Mouse (Mus musculus) thymus, postnatal 14 days (tissue): ENCODE measurements around the gene Ms4a10.

ENCODE experiments used
- DNase-seq: peaks from one replicate; pipeline ENCODE4 v3.0.0; 2021

Ms4a10 gene

DNA sequence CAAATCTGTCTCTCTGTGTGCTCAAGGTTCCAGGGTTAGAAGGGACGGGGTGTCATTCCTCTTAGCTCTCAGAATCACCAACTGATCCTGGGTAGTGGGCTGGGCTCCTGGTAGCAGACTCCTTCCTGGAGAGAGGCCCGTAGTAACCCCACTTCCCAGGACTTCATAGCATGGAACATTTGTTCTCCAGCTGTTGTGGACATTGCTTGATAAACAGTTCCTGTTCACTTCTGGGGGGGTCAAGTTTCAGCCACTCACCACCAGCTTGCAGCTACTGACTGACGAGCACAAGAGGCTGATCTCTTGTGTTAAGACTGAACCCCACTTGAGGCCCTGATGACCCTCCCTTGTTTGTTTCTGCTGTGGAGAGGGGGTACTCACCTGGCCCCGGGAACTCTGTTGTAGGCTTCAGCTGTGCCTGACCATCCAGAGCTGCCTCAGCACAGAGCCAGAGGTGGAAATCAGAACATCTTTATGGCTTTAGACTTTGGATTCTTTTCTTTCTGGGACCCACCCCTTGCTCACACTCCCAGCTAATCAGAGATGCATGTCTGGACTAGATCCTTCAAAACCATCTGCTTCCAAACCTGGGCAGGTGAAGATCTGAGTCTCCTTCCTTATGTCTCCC, at the start of gene Ms4a10:
Gene Ms4a10 (minus strand): TSS at position 433 of the 628 bp plus-strand sequence.
- DNase-seq, result no peak

- DNase-seq, result no peak
Observed at GRCm38 (mm10) chr19:11022382-11022781, 47.9 kb upstream of the Ms4a10 start.

- no peak for DNase-seq
Observed at GRCm38 (mm10) chr19:11017891-11018290, 43.4 kb upstream of the Ms4a10 start, which contains the start of gene Ms4a18. Gene Ms4a18 (minus strand): TSS chr19:11018031.

DNA sequence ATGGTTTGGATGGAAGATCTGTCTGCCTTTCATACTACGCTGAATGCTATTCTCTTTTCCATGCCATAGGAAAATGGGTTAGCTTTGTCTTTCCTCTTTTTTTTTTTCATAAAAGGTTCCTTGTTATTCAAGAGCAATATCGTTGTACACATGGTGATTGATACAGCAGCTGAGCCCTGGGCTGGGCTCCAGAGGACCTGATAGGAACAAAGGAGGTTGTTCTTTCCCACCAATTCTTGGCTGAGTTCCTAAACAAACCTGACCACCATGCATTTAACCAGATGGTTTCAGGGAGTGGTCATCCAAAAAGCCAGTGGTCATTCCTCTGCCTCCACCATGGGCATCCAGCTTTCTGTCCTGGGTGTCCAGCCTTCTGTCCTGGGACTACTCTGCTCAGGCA, 42.8 kb upstream of the Ms4a10 start:
- no peak for DNase-seq

DNA sequence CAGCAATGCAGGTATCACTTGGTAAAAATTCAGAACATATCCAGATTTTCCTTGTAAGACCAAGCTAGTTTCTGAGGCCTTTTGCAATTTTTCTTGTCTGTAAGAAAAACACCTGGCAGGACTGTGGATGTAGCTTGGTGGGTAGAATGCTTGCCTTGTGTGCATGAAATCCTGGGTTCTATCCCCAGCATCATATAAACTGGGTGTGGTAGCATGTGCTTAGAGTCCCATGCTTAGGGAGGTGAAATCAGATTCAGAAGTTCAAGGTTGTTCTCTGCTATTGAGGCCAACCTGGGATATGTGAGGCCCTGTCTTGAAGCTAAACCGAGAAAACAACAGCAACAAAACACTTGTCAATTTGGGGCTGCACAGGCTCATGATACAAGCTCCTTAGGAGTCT, 41.5 kb upstream of the Ms4a10 start:
- DNase-seq, result no peak

DNA sequence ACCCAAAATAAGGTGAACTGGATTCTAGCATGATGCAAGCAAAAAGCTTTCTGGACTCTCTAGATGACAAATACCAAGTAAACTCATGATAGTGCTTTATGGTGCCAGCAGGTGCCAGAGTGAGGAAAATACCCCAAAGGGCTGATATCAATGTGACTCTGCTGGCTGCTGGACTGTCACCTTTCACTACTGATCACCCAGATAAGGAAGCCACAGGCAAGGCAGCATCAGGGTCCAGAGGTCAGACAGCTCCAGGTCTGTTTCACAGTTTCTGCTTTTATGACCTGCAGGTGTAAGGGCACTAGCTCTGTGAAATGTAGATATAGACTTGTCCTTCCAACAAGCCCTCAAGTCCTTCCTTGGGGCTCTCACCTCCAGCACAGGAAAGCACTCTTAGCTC, 41.0 kb upstream of the Ms4a10 start:
- no peak for DNase-seq

DNA sequence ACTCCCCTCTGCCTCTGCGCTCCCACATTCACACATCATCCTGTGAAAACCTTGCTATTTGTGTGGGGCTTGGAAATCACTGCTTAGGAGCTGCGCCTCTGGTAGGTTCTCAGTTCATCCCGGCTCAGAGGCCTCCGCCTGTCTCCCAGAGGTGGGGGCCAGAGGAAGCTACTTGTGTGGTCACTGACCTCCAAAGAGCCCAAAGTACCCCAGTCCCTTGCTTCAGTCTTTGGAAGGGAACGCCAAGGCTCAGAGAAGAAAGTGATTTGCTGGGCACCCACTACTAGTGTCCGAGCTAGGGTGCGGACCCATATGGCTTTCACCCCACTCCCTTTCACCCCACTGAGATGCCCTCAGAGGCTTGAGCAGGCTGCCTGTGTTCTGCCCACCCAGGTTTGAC, 18.7 kb upstream of the Ms4a10 start, which contains the start of gene Ms4a15:
Gene Ms4a15 (minus strand): TSS at position 101 of the 400 bp plus-strand sequence.
- no peak for DNase-seq

- DNase-seq, result no peak
Observed at GRCm38 (mm10) chr19:10991911-10992310, 17.4 kb upstream of the Ms4a10 start.

DNA sequence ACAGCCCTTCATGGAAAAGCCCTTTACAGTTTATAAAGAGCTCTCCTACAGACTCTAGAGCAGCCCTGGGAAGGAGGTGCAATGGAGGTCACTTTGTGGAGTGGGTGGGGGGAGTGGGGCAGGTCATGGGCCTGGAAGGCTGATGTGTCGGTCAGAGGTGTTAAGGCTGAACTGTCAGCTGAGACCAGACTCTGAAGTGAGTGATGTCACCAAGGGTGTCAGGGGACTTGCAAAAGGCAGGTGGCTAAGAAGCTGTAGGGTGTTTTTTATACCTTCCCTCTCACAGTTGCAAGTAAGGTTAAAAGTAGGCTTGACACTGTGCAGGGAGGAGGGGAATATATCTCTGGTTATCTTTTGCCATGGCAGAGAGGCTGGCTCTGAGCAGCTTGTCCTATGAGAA, 16.3 kb upstream of the Ms4a10 start:
- DNase-seq, result no peak

- no peak for DNase-seq
Observed at GRCm38 (mm10) chr19:10988563-10988962, 14.1 kb upstream of the Ms4a10 start.

DNA sequence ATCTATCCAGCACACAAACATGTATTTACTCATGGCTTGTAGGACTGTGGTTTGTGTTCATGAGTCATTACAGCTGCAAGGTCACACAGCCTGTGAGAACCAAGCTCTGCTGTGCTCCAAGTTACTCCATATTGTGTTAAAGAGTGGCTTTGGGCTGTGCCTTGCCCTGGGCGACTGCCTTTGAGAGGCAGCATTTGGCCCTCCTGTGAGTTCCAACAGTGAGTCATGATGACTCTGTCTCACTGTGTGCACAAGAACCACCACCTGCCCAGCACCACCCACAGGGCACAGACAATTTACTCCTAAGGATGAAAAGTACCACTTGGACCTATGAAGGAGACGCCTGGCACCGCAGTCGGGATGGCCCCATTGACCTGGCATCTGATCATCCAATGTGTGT, 11.4 kb upstream of the Ms4a10 start:
- DNase-seq, result no peak

- DNase-seq, result no peak
Observed at GRCm38 (mm10) chr19:10984551-10984950, 10.1 kb upstream of the Ms4a10 start.

- DNase-seq, result peak; percentile 35
Observed at GRCm38 (mm10) chr19:10983146-10983545, 8.7 kb upstream of the Ms4a10 start.

DNA sequence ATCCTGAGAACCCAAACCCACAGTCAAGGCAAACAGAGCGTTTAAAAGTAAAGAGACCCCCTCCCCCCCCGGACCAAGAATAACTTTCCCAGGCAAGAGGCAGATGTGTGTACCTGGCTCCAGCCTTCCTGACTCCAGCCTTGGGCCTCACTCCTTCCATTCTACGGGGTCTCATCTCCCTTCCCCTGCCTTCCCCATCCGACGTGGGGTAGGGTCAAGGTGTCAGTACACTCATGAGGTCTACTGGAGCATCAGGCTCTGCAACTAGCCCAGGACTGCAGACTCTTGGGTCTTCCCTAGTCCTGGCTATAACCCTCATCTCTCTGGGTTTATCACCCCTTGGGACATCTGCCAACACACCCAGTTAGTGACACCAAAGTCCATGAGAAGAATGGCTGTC, 5.7 kb upstream of the Ms4a10 start:
- no peak for DNase-seq

GRCm38 (mm10) chr19:10979184-10980168, 5.0 kb upstream of the Ms4a10 start:
- DNase-seq, result peak; percentile 94

DNA sequence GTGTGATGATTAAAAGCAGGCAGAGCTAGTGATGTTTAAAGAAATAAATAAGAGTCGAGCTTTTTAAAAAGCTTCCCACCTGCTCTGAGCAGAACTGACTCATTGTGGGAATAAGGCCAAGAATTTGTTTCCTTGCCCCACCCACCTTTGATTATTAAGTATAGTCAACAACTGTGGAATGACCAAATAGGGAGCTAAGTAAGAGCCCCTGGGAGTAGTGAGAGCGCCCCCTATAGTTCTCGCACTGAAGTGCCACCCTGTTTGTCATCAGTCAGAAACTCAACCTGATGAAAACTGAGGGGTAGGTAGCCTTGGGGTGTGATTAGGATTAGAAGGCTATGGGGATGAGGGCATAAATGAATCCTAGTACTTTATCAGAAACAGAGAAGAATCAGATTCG, 1.8 kb upstream of the Ms4a10 start:
- DNase-seq, result peak; percentile 22

- no peak for DNase-seq
Observed at GRCm38 (mm10) chr19:10975187-10975586, 717 bp upstream of the Ms4a10 start.

GRCm38 (mm10) chr19:10973187-10973586, 1.3 kb downstream of the Ms4a10 start:
- no peak for DNase-seq

- no peak for DNase-seq
Observed at GRCm38 (mm10) chr19:10972660-10973059, 1.8 kb downstream of the Ms4a10 start.

DNA sequence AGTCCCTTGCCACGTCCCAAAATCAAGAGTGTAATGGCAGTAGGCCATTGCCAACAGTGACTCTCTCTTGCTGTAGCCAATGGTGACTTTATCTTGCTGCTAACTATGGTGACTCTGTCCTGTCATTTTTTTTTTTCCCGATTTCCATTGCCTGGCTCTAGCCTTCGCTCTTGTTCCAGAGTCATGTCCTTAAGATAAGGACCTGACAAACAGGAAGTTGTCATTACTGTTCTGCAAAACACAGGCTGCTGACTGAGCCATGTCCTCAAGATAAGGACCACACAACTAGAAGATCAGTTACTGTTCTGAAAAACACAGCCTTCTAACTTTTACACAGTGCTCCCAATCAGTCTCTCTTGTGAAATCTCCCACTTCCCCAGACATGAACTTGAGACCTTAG, 4.0 kb downstream of the Ms4a10 start:
- DNase-seq, result no peak

- no peak for DNase-seq
Observed at GRCm38 (mm10) chr19:10968578-10968977, 5.9 kb downstream of the Ms4a10 start.

DNA sequence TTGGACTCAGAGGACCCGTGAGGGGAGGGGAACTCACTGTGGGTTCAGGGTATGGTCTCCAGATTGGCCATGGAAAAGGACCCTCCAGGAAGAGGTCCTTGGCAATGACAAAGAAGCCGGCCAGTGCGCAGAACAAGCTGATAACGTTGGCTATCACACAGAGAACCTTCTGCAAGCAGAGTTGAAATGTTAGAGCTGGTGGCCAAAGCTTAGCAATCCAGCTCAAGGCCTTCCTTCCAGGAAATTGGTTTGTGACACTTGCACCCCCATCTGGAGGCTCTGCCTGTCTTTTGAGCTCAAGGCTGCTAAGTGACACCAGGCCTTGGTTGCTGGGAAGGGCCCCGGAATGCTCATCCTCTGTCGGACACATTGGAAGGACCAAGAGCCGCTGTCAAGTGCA, 8.7 kb downstream of the Ms4a10 start:
- no peak for DNase-seq

DNA sequence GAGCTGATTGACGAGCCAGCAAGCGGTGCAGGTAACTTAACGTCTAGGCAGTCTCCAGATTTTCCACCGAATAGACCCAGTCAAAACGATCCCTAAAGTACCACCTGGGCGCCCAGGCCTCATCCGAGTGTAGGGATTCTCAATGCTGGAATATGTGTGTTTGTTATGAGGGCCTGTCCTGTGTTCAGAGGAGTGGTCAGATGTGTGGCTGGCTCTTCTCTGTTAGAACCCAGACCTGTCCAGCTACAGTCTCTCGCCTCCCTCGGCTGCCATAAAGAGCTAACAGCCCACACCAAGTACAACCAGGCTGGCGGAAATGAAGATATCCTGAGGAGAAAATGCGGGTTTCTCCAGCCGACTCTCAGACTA, 14.5 kb downstream of the Ms4a10 start:
- no peak for DNase-seq
